Mouse (Mus musculus) megakaryocyte progenitor cell, adult 5-6 weeks (primary cell): ENCODE data around the gene Rhov. TPM values are rescaled to one million over a fixed set of nuclear protein-coding genes. Genes with fewer than 3 reads are reported as not detected.

Experiments
- ATAC-seq: replicated peaks from 2 replicates; pipeline ENCODE4 v1.8.0; 2016; ENCODE audit warnings: mild to moderate bottlenecking, moderate TSS enrichment, inconsistent platforms; ENCODE audit not compliant: poor library complexity
- total RNA-seq, 2 experiments: library from RNA; stranded (forward) in 1 of 2; stranded (reverse) in 1 of 2; fragments of 157-497, 149-512 nt in 1 of 2; fragments of 200-1000 nt in 1 of 2; gene quantifications; 2 replicates each; pipeline versions ENCODE4 v1.2.3 to v1.2.4; 2015 to 2017

Rhov gene
- total RNA-seq, 2 experiments from 2014 or later = not detected

- ATAC-seq = no peak
These were observed 21.8 kb upstream of the Rhov start for GRCm38 (mm10) chr2:119292852-119293251.

- no peak for ATAC-seq
These were observed 21.2 kb upstream of the Rhov start for GRCm38 (mm10) chr2:119292281-119292680.

DNA sequence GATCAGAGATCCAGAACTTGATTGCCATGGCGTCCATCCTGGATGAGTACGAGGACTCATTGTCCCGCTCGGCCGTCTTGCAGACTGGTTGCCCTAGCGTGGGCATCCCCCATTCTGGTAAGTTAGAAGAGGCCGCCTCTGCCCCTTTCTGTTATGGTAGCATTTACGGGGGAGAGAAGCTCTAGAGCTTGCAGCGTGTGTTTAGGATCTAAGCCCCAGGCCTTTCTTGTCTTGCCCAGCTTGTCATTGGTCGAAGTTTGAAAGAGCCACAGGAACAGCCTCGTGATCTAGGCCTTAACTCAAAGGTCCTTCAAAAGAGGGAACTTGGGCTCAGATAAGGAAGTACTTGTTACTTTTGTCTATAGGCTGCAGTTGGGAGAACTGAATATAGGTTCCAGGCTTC, 17.9 kb upstream of the Rhov start:
- peak; percentile 43 for ATAC-seq

DNA sequence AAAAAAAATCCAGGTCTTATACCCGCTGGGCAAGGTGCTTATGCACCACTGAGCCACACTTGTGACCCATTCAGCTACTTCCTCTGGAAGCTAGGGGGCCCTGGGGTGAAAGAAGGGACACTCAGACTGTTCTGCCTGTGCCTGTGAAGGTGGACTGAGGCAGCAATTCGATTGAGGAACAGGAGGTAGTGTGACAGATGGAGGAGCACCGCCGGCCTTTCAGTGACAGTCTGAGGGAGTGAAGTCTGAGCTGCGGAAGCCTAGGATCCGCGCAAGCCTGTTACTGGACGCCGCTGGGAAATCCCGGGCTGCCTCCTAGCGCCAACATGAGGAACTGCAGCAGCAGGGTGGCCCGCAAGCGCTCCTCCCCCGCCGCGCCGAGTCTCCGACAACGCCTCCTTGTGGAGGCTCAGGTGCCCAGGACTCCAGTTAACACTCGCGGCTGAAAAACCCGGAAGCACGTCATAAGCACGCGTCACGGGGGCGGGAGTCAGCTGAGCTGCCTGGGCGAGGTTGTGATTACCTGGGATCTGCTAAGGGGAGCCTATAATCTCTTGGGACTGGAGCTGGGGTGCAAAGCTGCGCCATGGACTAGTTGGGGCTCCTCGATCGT, 17.3 kb upstream of the Rhov start, which contains the start of gene Vps18:
Gene Vps18, plus strand, starts transcription at position 471 of the 613 bp plus-strand sequence.
- ATAC-seq = peak; percentile 97

DNA sequence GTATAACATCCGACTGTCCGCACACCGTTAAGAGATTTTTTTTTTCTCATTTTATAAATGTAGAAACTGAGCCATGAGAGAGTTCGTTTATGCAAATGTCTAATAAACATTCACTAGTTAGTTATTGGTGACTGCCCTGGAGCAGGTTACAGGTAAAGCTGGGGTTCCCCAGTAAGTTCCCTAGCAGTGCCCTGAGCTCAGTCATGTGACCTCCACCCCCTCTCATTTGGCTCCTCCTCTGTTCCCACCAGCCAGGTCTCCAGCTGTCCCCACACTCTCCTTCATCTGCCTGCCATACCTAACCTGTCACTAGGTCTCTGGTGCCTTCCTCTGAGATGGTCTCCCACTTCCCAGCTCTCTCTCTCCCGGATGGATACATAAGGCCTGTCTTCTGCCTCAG, 16.3 kb upstream of the Rhov start:
- no peak for ATAC-seq

DNA sequence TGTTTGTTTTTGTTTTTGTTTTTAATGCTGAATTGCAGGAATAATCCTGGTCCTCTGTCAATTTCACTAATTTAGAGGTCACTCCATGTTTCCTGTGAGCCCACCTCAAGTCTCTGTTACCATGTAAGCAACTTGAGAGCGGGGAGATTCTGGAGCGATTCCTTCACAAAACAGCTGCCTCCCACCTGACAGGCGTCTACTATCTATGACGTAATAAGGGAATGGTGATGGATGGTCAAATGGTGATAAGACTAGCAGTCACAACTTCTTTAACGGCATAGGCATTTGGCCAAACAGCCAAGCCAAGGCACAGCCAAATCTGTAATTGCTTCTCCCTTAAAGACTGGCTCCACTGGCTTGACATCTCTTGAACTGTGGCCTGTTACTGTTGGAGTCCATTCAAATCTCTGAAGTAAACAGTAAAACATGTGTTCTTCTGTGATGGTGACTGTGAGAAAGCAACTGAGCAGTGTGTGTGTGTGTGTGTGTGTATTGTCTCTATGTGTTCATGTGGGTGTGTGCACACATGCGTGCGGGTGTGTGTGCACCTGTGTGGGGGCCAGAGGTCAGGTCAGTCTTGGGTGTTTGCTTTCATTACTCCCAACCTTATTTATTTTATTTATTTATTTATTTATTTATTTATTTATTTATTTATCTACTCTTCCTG, 11.0 kb upstream of the Rhov start:
- peak; percentile 46 for ATAC-seq

DNA sequence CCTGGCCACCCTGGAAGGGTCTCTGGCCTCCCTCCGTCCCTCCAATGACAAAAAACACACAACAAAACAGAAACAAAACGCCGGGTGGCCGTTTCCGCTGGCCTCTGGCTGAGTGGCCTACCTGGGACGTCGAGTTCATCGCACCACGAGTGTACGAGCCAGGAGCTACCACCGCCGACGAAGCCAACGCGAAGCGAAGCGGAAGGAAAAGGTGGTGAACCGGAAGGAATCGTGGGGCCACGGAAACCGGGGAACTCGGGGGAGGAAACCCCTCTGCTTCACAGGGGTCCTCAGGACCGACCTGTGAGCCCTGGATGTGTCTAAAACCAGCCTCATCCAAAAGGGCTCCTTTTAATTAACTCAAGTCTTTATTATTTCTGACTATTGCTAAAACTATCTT, 6.7 kb upstream of the Rhov start:
- ATAC-seq = no peak

DNA sequence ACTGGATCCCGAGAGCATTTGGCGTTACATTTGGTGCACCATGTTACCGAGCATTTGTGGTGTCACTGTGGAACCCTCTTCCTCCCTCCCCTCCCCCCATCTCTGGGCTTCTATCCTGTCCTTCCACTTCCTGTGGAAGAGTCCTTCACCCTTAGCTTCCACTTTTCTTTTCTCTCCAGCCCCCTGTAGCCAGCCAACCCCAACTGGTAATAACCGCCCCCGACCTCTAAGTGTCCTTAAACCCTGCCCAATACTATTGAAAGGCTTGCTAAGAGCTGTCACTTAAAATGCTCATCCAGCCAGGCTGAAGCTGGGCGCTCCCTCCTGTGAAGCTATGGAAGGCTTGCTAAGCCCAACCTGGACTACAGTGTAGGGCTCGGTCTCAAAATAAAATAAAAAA, 5.9 kb upstream of the Rhov start:
- ATAC-seq = no peak

DNA sequence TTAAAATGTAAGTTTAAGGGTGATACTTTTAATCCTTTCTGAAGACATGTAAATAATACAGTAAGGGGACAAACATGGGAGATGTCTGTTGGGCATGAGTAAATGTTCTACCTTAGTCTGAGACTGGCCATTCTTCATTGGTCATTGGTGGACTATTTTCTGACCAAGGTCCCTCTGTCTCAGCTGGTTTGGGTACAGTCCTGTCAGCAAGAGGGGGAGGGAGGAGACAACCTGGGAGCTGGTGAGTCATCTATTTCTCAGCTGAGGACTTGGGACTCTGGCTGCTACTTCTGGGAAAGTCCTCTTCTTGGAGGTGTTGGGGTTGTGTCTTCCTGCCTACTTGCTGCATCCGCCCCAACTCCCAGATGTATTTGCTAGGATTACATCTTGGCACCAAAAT, 3.1 kb upstream of the Rhov start:
- no peak for ATAC-seq

DNA sequence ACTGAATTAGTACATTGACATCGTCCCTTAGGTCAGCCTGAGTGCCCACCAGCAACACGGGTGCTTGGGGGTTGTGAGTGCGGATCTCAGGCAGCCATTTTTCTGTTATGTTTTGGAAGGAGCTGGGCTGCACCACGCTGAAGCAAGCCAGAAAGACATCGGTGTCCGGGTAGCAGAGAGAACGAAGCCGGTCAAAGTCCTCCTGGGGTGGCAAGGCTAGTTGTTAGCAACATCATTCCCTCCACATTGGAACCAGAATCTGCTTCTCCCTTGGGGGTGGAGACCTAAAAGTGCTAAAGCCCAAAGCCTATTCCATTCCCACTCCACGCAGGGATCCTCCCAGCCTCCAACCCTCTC, 808 bp downstream of the Rhov start:
- no peak for ATAC-seq

DNA sequence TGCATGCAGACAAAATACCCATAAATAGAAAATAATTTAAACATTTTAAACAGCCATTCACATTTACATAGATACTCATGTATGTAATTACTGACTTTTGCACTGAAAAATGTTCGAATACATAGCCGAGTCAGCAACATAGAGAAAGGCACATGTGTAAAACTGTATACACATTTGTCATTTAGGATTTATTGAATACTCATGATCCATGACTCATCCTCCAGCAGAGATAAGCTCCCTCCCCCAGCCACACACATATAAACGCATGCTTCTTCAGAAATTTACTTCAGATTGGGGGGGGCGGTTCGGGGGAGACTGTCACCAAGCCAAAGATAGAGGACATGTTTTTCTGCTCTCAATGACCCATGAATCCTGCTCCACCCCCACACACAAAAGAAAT, 7.3 kb downstream of the Rhov start:
- no peak for ATAC-seq

DNA sequence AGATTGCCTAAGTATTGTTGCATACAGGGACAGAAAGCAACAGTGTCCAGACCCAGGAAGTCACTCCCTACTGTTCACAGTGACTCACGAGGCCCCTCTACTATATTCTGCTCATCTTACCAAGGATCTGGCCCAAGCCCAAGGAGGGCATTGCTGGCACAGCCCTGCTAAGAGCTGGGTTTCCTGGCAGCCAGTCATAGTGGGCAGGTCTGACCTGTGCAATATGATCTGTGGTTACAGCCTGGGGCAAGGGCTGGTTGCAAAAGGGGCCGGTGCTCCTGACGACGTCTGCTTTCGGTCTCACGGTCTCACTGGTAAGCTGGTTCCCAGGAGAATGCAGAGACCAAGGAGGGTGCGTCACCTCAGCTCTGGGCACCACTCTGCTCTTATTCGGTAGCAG, 8.1 kb downstream of the Rhov start:
- peak; percentile 90 for ATAC-seq

DNA sequence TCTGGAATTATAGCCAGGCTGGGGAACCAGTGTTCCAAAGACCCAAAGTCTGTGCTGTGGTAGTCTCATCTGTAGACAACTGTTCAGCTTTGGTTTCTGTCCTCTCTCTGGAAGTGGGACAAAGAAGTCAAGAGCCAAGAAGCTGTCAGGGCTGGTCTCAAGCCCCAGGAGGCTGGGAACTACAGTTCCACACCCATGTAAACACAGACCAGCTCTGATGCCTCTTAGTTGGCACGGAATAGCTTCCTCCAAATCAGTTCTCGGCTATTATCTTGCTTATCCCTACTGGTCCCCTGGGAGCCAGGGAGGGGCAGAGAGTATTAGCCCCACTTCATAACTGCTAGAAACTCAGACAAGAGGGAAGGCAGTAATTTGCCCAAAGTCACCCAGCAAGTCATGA, 9.7 kb downstream of the Rhov start:
- ATAC-seq = no peak

- no peak for ATAC-seq
These were observed 10.6 kb downstream of the Rhov start for GRCm38 (mm10) chr2:119260518-119260917.

GRCm38 (mm10) chr2:119254976-119255375, 16.1 kb downstream of the Rhov start:
- ATAC-seq = no peak

- ATAC-seq = peak; percentile 98
These were observed 20.1 kb downstream of the Rhov start for GRCm38 (mm10) chr2:119250826-119251478.

GRCm38 (mm10) chr2:119250377-119250776, 20.7 kb downstream of the Rhov start:
- no peak for ATAC-seq

DNA sequence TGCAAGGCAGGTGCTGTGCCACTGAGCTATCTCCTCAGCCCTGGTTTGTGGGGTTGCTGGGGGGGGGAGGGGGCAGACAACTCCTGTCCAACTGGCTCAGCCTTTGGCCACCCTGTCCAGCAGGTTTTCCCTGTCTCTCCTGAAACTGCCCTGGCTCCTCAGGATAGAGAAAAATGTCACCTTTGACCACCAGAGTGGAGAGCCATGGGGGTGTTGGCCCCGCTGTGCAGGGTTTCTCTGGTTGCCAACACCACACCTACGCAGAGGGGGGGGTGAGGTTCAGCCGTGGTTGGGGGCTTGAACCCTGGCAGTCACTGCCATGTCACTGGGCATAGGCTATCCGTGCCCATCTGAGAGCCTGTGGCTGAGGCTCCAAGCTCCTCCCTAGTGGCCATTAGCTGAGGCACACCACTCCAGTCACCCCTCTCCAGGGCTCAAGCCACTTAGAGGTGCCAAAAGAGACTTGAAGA, 21.4 kb downstream of the Rhov start:
- no peak for ATAC-seq

DNA sequence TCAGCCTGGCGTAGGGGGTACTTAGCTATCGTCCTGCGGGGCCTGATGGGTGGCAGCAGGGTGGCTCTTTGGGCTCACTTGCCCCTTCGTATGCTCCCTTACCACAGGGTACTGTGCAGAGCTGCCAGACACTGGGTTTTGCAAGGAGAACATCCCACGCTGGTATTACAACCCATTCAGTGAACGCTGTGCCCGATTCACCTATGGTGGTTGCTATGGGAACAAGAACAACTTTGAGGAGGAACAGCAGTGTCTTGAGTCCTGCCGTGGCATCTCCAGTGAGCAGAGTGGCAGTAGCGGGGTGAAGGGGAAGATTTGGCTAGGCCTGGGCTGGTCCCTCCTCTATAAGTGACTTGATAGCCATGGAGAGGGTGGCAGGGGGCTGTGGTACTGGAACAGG, 23.2 kb downstream of the Rhov start:
- ATAC-seq = no peak

DNA sequence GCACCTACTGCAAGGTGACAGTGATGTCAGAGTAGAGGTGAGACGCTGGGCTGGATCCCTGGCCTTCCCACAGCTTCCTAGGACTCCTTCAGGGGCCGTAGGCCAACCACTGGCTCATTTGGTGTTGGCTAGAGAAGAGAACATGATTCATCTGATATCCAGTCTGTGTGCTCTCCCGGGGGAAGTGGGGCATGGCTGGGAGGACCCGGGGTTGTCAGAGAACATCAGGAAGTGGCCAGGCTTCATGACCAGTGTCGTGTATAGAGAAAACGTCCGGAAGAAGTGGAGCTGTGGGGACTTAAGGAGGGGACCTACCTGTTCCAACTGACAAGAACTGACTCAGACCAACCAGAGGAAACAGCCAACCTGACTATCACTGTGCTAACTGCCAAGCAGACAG, 25.8 kb downstream of the Rhov start:
- no peak for ATAC-seq

GRCm38 (mm10) chr2:119242548-119242947, 28.5 kb downstream of the Rhov start:
- no peak for ATAC-seq

DNA sequence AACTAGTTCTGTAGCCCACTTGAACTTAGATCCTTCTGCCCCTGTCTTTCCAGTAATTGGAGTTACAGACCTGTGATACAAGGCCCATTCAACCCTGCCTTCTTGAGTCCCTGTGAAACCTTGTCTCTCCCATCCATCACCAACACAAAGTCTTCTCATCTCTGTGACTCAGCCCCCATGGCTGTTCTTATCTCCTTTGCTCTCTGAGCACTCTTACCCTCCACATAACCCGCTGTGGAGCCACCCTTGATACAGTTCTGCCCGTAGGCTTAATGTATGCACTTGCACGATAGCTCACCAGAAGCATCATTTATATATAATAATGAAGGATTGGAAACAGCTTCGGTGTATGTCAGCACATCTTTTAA, 30.3 kb downstream of the Rhov start:
- ATAC-seq = no peak
